Mouse (Mus musculus) left cerebral cortex, postnatal 10 days (tissue): ENCODE measurements around the gene Gpa33. TPM values are rescaled to one million over a fixed set of nuclear protein-coding genes. Genes with fewer than 3 reads are reported as not detected.
A peak's percentile ranks its signal among the peaks of the same experiment; 100 is the strongest.
"Not testable (repeated sequence)": the region's sequence is repeated elsewhere in the genome, so short reads cannot be mapped to it uniquely, and the experiment has no call there.

Experiments used
- DNase-seq, 2 experiments: peaks; one replicate each; pipeline ENCODE4 v3.0.0; 2021 to 2022; ENCODE audit warnings: low spot score in 2 of 2, mixed read lengths in 1 of 2; ENCODE audit errors: extremely low spot score in 1 of 2
- intact Hi-C: fragments of 180-260 bp; cut with DNase I; formaldehyde crosslinking; loops from one replicate; pipeline ENCODE4 v1.15.1; 2025
- total RNA-seq, 2 experiments: library from RNA; stranded (reverse); gene quantifications; 2 replicates each; pipeline ENCODE4 v1.2.3; 2021

Gene Gpa33
- total RNA-seq, 2 experiments from 2014 or later, result not detected

DNA sequence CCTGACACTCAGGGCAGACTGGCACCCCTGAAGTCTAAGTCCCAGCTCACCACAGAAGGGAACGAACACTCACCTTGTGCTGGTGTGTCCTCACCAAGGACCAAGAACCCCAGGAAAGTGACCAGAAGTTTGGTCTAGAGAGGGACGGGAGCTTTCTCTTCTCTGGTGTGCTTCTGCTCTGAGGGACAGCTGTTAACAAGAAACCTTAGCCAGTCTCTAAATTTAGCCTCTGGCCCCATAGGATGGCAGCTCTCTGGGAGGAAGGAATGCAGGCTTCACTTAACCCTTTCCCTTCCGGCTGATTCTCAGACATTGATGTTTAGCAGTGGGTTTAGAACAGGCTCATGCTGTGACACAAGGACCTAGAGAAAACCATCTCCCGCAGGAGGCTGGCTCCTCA is 2.3 kb upstream of the Gpa33 start, which contains the start of gene Dusp27:
TSS of gene Dusp27 (minus strand) at position 204 of the 400 bp plus-strand sequence.
- no peak for DNase-seq
- intact Hi-C loops, result no loop called here

DNA sequence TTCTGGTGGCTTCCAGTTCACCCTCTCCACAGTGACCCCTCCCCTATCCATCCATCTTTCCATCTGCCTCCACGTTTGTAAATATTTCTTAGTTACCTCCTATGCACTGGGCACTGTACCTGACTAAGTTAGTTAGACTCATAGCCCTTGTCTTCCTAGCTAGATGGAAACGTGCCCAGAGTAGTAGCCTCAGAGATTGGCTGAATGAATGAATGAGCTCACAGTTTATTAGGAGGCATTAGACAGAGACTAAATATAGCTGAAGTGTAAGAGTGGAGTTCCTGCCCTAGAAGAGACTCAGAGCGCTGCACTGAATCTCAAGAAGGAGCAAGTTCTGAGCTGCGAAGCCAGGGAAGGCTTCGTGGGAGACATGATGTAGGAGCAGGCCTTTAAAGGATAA is 1.5 kb upstream of the Gpa33 start:
- no peak for DNase-seq
- intact Hi-C loops, result no loop called here

DNA sequence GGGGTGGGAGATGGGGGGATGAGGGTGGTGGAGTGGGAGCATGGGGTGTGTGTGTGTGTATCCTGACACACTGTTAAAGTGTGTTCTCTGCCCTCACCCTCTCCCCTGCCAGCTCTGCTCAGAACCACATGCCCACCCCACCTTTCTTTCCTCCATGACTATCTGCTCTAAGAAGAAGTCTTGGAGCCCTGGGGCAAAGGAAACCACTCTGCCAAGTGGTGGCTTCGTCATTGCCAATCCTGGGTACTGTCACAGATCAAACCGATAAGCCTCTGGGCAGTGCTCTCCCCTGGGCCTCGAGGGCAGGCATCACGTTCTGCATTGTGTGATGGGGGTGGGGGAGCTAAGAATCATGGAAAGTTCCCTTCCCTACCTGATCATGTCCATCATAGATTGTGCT is 2.3 kb downstream of the Gpa33 start:
- DNase-seq, result no peak
- intact Hi-C loops, result no loop called here

DNA sequence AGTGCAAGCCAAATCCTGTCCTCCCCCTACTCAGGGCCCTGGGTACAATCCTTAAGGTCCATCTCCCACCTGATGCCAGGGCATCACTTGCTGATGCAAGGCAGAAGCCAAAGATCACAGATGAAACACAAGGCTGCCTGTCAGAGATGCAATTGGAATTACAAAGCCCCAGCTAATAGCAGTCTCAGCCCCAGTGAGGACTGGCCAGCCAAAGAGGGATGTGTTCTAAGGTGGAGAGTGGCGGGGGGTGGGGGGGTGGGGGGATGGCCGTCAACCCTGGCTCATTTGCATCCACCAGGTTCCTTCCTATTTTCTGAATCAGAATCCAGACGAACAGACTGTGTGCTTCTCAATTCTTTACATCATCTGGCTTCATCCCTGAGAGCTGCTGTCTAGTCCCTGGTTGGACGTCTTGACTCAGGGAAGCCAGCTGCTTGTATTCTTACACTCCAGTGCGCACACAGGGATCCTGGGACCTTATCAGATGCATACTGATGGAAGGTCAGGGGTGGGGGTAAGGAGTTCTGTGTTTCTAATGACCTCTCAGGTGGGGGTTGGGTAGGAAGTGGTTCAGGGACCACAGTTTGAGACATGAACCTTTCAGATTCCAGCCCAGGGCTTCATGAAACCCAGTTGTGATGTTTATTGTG is 5.2 kb downstream of the Gpa33 start:
- no peak for DNase-seq
- intact Hi-C loops, result no loop called here

DNA sequence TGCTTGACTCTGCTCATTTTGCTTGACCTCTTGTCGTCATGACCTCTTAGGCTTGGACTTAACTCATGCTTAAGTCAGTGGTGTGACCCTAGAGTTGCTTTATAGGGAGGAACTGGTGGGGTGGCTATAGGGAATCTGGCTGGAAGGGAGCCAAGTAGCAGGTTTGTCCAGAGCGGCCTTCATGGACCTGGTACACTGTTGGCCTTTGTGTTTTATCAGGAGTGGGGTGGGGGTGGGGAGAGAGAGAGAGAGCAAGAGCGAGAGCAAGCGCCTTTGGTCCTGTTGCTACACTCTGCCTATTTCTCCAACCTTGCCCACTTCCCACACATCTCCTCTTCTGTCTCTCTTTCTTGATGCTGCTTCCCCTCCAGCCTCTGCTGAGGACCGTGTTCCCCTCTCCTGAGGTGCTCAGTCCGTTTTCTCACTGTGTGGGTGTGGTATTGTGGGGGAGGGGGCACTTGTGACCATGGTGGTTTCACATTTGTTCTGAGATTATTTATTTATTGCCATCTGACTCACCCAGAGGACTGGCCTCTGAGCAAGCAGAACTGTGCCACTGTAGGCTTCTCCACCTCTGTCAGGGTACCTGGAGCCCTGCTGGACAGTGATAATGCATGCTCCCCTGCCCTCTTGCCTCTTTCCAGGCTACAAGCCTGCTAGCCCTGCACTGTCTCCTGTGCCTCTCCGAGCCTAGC is 7.4 kb downstream of the Gpa33 start:
- no peak for DNase-seq
- intact Hi-C loops, result no loop called here

DNA sequence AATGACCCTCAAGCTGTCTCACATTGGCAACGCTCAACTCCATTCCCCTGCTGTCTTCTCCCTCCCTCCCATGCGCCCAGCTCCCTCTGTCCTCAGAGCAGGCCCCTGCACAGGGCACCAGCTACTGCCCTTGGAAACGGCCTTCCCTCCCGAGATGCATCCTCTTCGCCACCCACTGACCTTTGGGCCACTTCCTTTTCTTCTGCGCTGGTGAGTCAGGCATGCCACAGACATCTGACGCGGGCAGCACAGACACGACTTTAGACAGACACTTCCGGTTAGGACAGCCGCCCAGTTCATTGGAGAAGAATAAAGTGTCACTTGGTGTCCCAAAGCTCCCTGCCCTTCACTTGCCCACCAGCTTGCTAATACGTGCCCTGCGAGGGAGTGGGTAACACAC is 8.1 kb downstream of the Gpa33 start:
- intact Hi-C loops, result no loop called here
- DNase-seq, result peak in 1 of 2 experiments; percentile 43

DNA sequence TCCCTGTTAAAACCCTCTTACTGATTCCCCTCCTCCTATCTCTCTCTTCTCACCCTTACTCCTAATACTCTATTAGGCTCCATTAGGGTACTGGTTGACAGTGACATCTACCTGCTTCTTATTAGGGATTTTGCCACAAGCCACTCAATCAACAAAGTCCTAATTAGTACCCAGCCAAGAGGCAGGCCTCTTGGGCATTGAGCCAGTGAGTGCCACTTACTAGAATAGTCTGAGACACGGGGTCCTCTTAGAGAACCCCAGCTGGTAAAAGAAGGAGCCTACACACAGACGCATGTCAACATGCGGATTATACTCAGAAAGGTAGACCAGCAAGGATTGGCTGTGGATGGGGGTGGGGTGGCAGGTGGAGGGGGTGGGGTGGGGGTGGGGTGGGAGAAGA is 9.1 kb downstream of the Gpa33 start:
- intact Hi-C loops, result no loop called here
- no peak for DNase-seq

DNA sequence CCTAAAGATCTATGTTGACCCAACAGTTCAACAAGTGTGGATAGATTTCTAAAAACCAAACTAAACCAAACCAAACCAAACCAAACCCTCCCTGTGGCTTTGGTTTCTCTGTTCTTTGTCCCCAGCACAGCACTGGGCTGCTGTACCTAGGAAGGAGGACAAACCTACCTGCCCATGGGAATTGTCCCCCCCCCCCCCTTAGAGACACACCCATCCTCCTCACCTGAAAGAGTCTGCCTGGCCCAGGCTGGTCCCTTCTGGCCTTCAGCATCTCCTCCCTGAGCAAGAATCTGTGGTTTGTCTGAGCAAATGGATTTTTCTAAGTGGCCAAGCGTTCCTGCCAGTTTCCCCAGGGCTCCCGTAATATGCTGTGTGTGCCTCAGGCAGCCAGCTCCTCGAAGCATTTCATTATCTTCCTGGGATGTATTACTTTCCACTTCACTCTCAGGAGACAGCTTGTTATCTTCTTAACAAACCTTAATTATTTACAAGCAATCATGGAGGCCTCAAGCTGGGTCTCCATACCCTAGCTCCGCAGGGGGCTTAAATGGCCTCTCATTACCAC is 9.7 kb downstream of the Gpa33 start:
- intact Hi-C loops, result no loop called here
- no peak for DNase-seq

DNA sequence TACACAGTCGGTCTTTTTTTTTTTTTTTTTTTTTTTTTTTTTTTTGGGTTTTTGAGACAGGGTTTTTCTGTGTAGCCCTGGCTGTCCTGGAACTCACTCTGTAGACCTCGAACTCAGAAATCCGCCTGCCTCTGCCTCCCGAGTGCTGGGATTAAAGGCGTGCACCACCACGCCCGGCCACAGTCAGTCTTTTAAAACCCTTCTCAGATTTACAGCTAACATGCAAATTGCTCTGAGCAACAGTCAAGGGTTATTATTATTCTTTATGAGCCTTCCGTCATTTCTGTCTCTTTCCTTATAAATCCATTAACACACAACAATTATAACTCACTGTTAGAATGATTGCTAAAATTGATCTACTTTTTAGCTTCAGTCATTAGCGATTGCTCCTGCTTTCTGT is 11.8 kb downstream of the Gpa33 start:
- DNase-seq, intact Hi-C loops: not testable (repeated sequence)

DNA sequence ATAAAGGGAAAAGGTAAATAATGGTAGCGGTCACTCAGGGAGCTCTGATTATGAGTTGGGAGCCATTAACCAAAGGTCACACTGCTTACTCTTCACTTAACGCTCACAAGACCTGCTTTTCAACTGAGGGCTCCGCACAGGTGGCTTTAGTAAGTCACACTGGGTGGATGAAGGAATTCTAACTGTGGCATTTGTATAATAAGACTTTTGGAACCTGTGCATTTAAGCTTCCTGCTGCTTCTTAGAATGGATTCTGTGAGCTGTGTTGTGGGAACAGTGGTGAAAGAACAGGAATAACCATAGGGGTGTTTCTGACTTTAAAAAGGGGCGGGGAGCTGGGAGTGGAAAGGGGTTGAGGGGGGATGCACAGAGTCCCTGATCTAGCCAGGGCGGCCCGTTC is 12.3 kb downstream of the Gpa33 start:
- intact Hi-C loops, result no loop called here
- DNase-seq, result no peak

DNA sequence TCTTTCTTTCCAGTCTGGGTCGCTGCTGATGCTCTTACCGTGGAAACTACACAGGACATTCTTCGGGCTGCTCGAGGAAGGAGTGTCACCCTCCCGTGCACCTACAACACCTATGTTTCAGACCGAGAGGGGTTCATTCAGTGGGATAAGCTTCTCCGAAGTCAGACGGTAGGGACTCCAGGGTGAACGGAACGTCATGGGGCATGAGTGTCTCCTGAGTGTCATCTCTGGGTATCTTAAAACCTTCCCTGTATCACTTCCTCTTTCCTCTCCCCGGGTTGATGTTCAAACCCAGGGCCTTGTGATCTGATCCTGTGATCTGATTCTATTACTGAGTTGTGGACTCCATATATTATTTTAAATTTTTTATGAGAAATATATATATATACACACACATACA is 16.6 kb downstream of the Gpa33 start:
- intact Hi-C loops, result no loop called here
- no peak for DNase-seq

DNA sequence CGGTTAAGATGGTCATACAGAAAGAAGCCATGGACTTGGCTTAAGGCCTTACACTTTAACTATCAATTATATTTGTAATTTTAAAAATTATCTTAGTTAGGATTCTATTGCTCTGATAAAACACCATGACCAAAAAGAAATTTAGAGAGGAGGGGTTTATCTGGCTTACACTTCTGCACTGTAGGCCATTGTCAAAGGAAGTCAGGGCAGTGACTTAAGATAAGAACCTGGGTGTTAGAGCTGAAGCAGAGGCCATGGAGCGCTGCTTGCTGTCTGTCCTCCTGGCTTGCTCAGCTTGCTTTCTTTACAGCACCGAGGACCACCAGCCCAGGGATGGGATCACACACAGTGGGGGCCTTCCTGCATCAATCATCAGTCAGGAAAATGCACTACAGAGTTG is 17.6 kb downstream of the Gpa33 start:
- DNase-seq, result no peak
- intact Hi-C loops, result no loop called here

DNA sequence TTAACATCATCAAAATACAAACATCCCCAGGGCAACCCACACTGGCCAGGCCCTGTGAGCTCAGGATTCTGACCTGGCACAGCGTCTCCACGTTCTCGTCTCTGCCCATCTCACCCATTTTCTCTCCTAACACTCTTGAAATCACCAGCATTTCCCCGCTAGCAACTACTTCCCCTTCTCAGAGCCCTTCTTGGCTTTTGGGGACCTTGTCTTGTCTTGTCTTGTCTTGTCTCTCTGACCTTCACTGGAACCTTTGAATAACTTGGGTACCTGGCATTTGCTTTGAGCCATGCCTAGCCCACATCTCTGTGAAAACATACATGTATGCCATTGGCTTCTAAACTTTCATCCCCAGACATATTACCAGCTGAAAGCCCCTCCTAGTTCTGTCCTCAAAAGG is 19.4 kb downstream of the Gpa33 start:
- DNase-seq, result no peak
- intact Hi-C loops, result no loop called here

DNA sequence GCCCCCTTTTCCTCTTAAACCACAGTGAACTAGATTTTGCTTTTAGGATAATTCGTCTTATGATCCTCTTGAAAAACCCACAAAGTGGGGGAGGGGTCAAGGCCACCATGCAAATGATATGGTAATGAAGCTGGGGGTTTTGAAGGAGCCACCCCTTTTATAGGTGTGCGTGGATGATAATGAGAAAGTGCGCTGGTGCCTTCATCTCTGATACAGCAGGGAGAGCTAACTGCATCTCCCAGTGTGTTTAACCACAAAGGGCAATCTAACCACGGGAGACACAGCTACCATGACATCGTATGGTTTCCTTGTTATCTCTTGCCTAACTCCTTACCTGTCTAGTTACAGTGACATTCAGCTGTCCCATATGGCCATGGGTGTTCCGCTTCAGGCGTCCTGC is 20.0 kb downstream of the Gpa33 start:
- intact Hi-C loops, result loop anchor here (5.0 to 10.0 kb wide), 3 partner anchors 93 to 485 kb away; no protein-coding TSS in a partner anchor

DNA sequence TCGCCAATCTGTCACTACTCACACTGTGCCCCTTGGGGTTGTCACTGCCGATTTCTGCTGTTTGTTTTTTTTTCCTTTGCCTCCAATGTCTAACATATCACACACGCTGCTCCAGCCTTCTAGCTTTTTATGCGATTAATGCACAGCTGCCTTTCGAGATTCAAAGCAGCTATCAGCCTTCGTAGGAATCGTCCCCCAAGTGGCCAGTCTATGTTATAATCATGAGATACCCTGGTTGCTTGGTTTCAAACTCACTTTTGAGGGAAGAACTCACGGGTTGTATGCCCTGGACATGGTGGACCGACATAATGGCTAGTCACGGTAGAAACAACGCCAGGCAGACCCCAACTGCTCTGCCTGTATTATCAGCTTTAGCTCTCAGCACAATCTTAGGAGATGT is 21.3 kb downstream of the Gpa33 start:
- intact Hi-C loops, result loop anchor here (5.0 to 10.0 kb wide), 3 partner anchors 94 to 487 kb away; no protein-coding TSS in a partner anchor
- DNase-seq, result no peak

More for the DNA sequence above, 20.0 kb downstream of the Gpa33 start:
- DNase-seq, result no peak

DNA sequence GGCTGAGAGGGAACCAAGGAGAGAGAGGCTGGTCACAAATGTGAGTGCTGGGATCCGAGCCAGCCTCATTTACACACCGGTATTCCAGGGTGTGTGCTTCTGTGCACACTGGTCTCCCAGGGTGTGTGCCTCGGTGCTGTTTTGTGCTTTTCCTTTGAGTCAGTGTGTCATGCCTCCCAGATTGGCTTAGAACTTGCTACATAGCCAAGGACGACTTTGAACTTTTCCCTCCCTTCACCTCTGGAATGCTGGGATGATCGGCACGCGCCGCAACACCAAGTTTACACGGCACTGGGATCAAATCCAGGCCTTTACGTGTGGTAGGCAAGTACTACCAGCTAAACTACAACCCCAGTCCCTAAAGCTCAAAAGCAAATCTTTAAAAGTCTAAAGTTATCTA is 22.0 kb downstream of the Gpa33 start:
- intact Hi-C loops, result loop anchor here (5.0 to 10.0 kb wide), 3 partner anchors 95 to 487 kb away; no protein-coding TSS in a partner anchor
- DNase-seq, result no peak

DNA sequence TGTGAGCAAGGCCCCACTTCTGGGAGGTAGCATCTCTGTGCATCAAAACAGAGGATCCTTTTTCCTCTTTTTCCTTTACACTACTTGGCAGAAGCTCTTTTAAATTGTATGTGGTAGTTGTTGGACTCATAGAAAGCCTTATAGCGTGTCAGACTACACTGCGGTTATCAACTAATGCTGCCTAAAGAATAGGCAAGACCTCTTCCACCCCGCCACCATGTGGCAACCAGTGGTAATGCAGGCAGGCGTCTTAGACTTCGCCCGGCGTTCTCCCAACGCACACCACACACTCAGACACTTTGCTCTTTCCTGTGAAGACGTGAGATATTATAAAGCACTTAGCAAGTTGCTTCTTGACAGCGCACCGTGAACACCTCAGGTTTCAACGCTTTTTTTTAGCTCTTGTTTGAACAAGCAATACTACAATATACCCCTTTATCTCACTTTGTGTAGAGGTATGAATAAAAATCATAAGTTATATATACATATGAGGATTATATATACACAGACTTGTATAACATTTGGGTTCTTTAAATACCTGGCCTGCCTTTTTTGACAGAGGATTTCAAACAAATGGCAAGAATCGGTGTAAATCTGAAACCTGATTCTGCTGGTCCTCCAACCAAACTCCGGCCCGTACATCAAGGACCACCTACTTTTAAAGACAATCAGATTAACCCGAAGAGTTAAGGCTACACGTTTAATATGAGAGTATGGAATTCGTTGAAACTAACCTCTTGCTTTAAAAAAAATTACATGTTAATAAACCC is 23.5 kb downstream of the Gpa33 start:
- peak; percentile 86 to 91 for DNase-seq
- intact Hi-C loops, result loop anchor here (1.0 to 10.0 kb wide), 5 partner anchors 96 to 489 kb away; partner anchors contain the start of gene Pou2f1

DNA sequence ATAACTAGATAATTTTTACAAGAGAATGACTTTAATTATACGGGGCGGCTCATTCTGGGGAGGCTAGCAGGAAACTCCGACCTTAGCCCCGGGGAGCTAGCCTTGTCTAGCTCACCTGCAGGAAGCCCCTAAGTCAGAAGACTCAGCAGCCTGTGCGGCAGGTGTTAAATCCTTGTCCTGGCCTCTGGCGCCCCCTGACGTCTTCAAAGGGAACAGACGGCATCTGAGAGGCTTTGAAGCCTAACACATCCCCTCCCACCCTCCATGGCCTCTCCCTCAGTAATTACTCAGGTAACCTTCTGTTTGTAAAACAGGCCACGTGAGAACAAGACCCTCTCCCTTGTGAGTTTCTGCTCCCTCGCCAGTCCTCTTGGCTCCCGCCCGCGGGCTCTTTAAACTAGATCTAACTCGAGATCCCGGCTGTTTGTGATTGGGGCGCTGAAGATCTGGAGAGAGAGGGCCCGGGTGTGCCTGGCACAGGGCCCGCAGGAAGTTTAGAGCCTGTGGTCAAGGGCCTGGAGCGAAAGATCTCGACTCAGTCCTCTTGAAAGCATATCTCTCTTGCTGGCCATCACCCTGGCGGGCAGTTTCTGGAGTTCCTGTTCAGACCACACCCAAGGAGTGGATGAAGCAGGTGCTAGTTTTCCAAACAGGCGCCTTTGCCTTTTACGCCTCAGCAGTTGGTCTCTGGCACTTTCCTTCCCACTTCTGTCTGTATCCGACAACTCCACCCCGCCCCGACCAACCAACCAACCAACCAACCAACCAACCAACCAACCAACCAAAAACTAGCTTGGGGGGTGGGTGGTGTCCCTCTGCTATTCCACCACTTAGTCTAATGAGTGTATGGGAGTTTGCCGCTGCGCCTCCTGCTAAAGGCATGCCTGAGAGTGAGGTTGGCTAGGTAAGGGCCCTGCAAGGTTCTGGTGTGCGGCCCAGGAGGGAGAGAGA is 24.4 kb downstream of the Gpa33 start:
- intact Hi-C loops, result loop anchor here (1.0 to 10.0 kb wide), 4 partner anchors 97 to 490 kb away; partner anchors contain the start of gene Pou2f1
- DNase-seq, result peak; percentile 58 to 75
